Mouse (Mus musculus) heart, adult 2 months (tissue): ENCODE measurements around the gene Arrdc5.

Experiments
- CTCF ChIP-seq: fragments of 200-600 bp; IDR thresholded peaks from 2 replicates; pipeline ENCODE4 v1.8.1; 2022; ENCODE audit warnings: antibody characterized with exemption, mild to moderate bottlenecking, moderate library complexity
- POLR2A ChIP-seq: fragments of 200-500 bp; IDR thresholded peaks from 2 replicates; pipeline ENCODE4 v1.6.1; 2011; ENCODE audit warnings: mild to moderate bottlenecking, low read depth, low read length, control low read depth; ENCODE audit not compliant: insufficient read depth

DNA sequence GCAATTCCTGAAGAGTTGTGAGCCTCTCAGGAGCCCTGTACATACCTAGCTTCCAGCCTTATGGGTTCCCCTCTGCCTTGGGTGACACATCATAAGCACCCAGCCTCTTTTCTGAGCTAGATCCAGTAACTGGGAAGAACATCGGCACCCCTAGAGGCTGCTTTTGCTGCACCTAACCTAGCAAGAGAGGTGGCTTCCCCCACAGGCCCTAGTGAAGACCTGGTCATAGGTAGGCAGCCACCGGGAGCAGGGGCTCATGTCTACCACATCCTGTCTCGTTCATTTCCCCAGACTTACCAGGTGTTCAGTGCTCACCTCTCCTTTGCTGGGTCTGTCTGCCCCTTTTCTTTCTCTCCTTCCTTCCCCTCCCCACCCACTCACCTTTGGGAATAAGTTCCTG is 30.3 kb upstream of the Arrdc5 start:
- TF ChIP-seq CTCF (no peak), POLR2A (no peak)
